19 mouse cellular contexts compared by ENCODE assay signal in genomic region chr6:108487300-108487835, GRCm38 (mm10).
A peak's percentile ranks its signal among the peaks of the same experiment; 100 is the strongest.
DNase-seq lines count a peak whose midpoint lies in the region; ATAC-seq and TF ChIP-seq lines count a peak whose summit lies in the region.
"Had no signal": no experiment of that assay in that cellular context is flagged by ENCODE, and none has a peak within 500 bp of the region (broad histone marks: within the 10 kb centered on the region; RNA-seq: fewer than 3 reads in every experiment).

No protein-coding gene starts in this region.

- no peak overlapping the region for H3K9ac ChIP-seq in intestine, postnatal 0 days (ENCODE audit: low read depth, low read length)
- H3K9ac ChIP-seq in stomach, postnatal 0 days (ENCODE audit: low read length), result no peak overlapping the region
- no peak overlapping the region for H3K9ac ChIP-seq in heart, embryonic 11.5 days (ENCODE audit: low read depth, low read length)
- H3K9ac ChIP-seq: forebrain, embryonic 12.5 days; heart, embryonic 13.5 days; hindbrain, embryonic 15.5 days; liver, embryonic 14.5 days had no signal

- ATAC-seq in intestine, postnatal 0 days, result no peak
- ATAC-seq in stomach, postnatal 0 days (ENCODE audit: low FRiP score, low TSS enrichment), result peak; percentile 69
- ATAC-seq in heart, embryonic 11.5 days (replicated peaks; ENCODE audit: insufficient number of reproducible peaks, low FRiP score, low TSS enrichment), result no peak

- peaks cover 5% of the 10 kb centered on the region; the same call in 1 of the 2 replicates for H3K36me3 ChIP-seq in intestine, postnatal 0 days (ENCODE audit: control insufficient read depth, insufficient read depth)
- no peaks in the 10 kb centered on the region for H3K36me3 ChIP-seq in stomach, postnatal 0 days (ENCODE audit: control insufficient read depth, insufficient read depth, low read length)
- no peaks in the 10 kb centered on the region; the same call in 1 of the 2 replicates for H3K36me3 ChIP-seq in heart, embryonic 11.5 days (ENCODE audit: control insufficient read depth, insufficient read depth, low read length)
- H3K36me3 ChIP-seq: forebrain, embryonic 12.5 days; hindbrain, embryonic 15.5 days had no signal

- no peaks in the 10 kb centered on the region for H3K27me3 ChIP-seq in intestine, postnatal 0 days (replicated peaks; ENCODE audit: control insufficient read depth, insufficient read depth, low read length)
- no peaks in the 10 kb centered on the region for H3K27me3 ChIP-seq in stomach, postnatal 0 days (ENCODE audit: control insufficient read depth, insufficient read depth, low read length)
- H3K27me3 ChIP-seq in heart, embryonic 11.5 days (ENCODE audit: control insufficient read depth, insufficient read depth, low read length), result no peaks in the 10 kb centered on the region
- H3K27me3 ChIP-seq: forebrain, embryonic 12.5 days; heart, embryonic 13.5 days; hindbrain, embryonic 15.5 days had no signal

- no peak for TF ChIP-seq CTCF in intestine, postnatal 0 days (IDR thresholded peaks at IDR 0.05; ENCODE audit: low read depth)
- TF ChIP-seq CTCF in stomach, postnatal 0 days (IDR thresholded peaks at IDR 0.05; ENCODE audit: low read depth), result no peak

- no peak overlapping the region for H3K4me3 ChIP-seq in intestine, postnatal 0 days (ENCODE audit: low read depth, low read length)
- H3K4me3 ChIP-seq in stomach, postnatal 0 days (ENCODE audit: low read depth, low read length), result no peak overlapping the region
- no peak overlapping the region for H3K4me3 ChIP-seq in heart, embryonic 11.5 days (ENCODE audit: low read depth, low read length)
- H3K4me3 ChIP-seq: forebrain, embryonic 12.5 days; gastrocnemius, adult 2 months; heart, embryonic 13.5 days; hindbrain, embryonic 15.5 days; left cerebral cortex, adult 2 months had no signal

- peaks cover 6% of the 10 kb centered on the region; the same call in 1 of the 2 replicates for H3K4me1 ChIP-seq in intestine, postnatal 0 days (replicated peaks; ENCODE audit: control insufficient read depth, insufficient read depth, low read length)
- H3K4me1 ChIP-seq in stomach, postnatal 0 days (replicated peaks; ENCODE audit: control insufficient read depth, insufficient read depth), result no peaks in the 10 kb centered on the region
- H3K4me1 ChIP-seq in heart, embryonic 11.5 days (ENCODE audit: control insufficient read depth, insufficient read depth, low read length), result peaks cover 5% of the 10 kb centered on the region; the same call in 1 of the 2 replicates
- H3K4me1 ChIP-seq: forebrain, embryonic 12.5 days; hindbrain, embryonic 15.5 days had no signal

- peak; percentile 30 to 42 for DNase-seq in lung, adult 18-20 months
- DNase-seq in lung, postnatal 25 days (ENCODE audit: low spot score), result no peak
- DNase-seq in lung, postnatal 36 days, result peak; percentile 46
- DNase-seq in stomach, postnatal 0 days (ENCODE audit: low spot score), result peak; percentile 66
- no peak for DNase-seq in kidney, postnatal 10 days
- DNase-seq: adrenal gland, adult 8-10 months; cerebellum, adult 9-10 months; gastrocnemius, adult 2 months; layer of hippocampus, adult 9-11 months; left cerebral cortex, postnatal 4 days; right cerebral cortex, postnatal 4 days; thymus, adult 18-20 months had no signal

- no peaks in the 10 kb centered on the region for H3K9me3 ChIP-seq in intestine, postnatal 0 days (ENCODE audit: control insufficient read depth)
- H3K9me3 ChIP-seq in stomach, postnatal 0 days (ENCODE audit: control insufficient read depth, low read length), result no peaks in the 10 kb centered on the region
- H3K9me3 ChIP-seq in heart, embryonic 11.5 days (replicated peaks; ENCODE audit: control insufficient read depth, low read length), result no peaks in the 10 kb centered on the region
- H3K9me3 ChIP-seq: forebrain, embryonic 12.5 days; heart, embryonic 13.5 days; hindbrain, embryonic 15.5 days had no signal

- 25% methylated on average over 10 of the region's 10 CpGs for WGBS in intestine, postnatal 0 days
- WGBS in stomach, postnatal 0 days, result 25% methylated on average over 10 of the region's 10 CpGs
- WGBS in heart, embryonic 11.5 days (ENCODE audit: insufficient replicate concordance), result 66% methylated on average over 10 of the region's 10 CpGs

- H3K4me2 ChIP-seq in intestine, postnatal 0 days (replicated peaks; ENCODE audit: low read depth), result no peak overlapping the region
- no peak overlapping the region for H3K4me2 ChIP-seq in stomach, postnatal 0 days (replicated peaks; ENCODE audit: low read depth)
- no peak overlapping the region for H3K4me2 ChIP-seq in heart, embryonic 11.5 days
- H3K4me2 ChIP-seq: forebrain, embryonic 12.5 days; heart, embryonic 13.5 days; hindbrain, embryonic 15.5 days had no signal

- TF ChIP-seq EP300 in stomach, postnatal 0 days (optimal IDR thresholded peaks at IDR 0.05), result no peak

- H3K27ac ChIP-seq in intestine, postnatal 0 days (ENCODE audit: low read depth, low read length), result peak overlapping the region; percentile 70; the same call in 1 of the 2 replicates
- H3K27ac ChIP-seq in stomach, postnatal 0 days (replicated peaks), result no peak overlapping the region
- no peak overlapping the region for H3K27ac ChIP-seq in heart, embryonic 11.5 days (ENCODE audit: low read depth, low read length)
- H3K27ac ChIP-seq: forebrain, embryonic 12.5 days; gastrocnemius, adult 2 months; heart, embryonic 13.5 days; hindbrain, embryonic 15.5 days; left cerebral cortex, adult 2 months; liver, embryonic 14.5 days had no signal

Comparison
In these comparisons a context has a peak if more than half of its experiments do, and no peak if none do; other contexts are left out.
1. DNase-seq: peak in lung, adult 18-20 months (2 of 2), lung, postnatal 36 days (single experiment) and stomach, postnatal 0 days (single experiment); none in lung, postnatal 25 days (single experiment) and kidney, postnatal 10 days (single experiment).